ENCODE assay signal across 9 mouse cellular contexts in the genomic region with DNA sequence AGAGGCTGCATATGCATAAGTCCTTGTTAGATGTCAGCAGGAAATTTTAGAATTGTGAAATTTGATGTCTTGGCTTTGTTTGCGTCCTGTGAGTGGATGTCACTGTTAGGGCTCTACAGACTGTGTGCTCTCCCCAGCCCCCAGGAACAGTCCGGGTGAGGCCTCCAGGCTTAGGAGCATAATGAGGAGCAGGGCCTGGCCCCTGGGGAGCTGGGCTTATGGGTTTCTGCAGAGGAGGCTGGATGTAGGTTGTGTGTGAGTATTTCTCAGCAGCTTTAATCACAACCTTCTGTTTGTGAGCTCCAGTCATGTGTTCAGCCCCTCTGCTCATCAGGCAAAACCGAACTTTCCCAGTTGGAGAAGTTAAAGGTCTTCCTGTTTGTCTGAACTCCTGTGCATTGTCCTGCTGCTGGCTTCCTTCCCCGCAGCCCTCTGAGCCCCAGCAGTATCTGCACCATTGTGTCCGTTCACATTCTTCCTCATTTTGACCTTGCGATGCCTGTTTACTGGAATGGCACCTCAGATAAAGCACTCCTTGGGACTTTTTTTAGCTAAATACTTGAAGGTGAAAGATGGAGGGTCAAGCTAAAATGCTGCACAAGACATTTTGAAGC.
DNase-seq lines count a peak whose midpoint lies in the region; ATAC-seq and TF ChIP-seq lines count a peak whose summit lies in the region.
"Had no signal": no experiment of that assay in that cellular context is flagged by ENCODE, and none has a peak within 500 bp of the region (broad histone marks: within the 10 kb centered on the region; RNA-seq: fewer than 3 reads in every experiment).

No protein-coding gene starts in this region.

- TF ChIP-seq CTCF in layer of hippocampus, adult 2 months (conservative IDR thresholded peaks at IDR 0.05): no peak

- H3K4me3 ChIP-seq in heart, embryonic 13.5 days: no peak overlapping the region
- H3K4me3 ChIP-seq in midbrain, embryonic 13.5 days (replicated peaks): no peak overlapping the region
- H3K4me3 ChIP-seq in midbrain, embryonic 15.5 days: no peak overlapping the region
- no peak overlapping the region for H3K4me3 ChIP-seq in layer of hippocampus, adult 2 months

- no peak; the same call in 1 of the 2 replicates for ATAC-seq in heart, embryonic 13.5 days (ENCODE audit: extremely low read depth, insufficient number of reproducible peaks, low FRiP score, low TSS enrichment)
- ATAC-seq in midbrain, embryonic 13.5 days: peak; percentile 75
- no peak for ATAC-seq in midbrain, embryonic 15.5 days (replicated peaks)
- 0 out of 2 replicates have a peak, but pooled peaks have one; percentile 13 for ATAC-seq in granulocyte monocyte progenitor cell, adult 5-6 weeks (replicated peaks; ENCODE audit: poor library complexity, severe bottlenecking)
- peak; percentile 41 for ATAC-seq in megakaryocyte, adult 5-6 weeks (ENCODE audit: poor library complexity, severe bottlenecking)

- peaks cover 3% of the 10 kb centered on the region; the same call in 1 of the 2 replicates for H3K9me3 ChIP-seq in heart, embryonic 13.5 days
- no peaks in the 10 kb centered on the region for H3K9me3 ChIP-seq in midbrain, embryonic 13.5 days
- no peaks in the 10 kb centered on the region for H3K9me3 ChIP-seq in midbrain, embryonic 15.5 days

- peaks cover 27% of the 10 kb centered on the region for H3K4me1 ChIP-seq in heart, embryonic 13.5 days
- peaks cover 16% of the 10 kb centered on the region for H3K4me1 ChIP-seq in midbrain, embryonic 13.5 days (replicated peaks)
- peaks cover 9% of the 10 kb centered on the region; the same call in 1 of the 2 replicates for H3K4me1 ChIP-seq in midbrain, embryonic 15.5 days

- H3K36me3 ChIP-seq in heart, embryonic 13.5 days: no peaks in the 10 kb centered on the region
- no peaks in the 10 kb centered on the region for H3K36me3 ChIP-seq in midbrain, embryonic 13.5 days
- H3K36me3 ChIP-seq in midbrain, embryonic 15.5 days (replicated peaks): no peaks in the 10 kb centered on the region

- 0 out of 2 replicates have a peak overlapping the region, but pooled peaks have one; percentile 33 for H3K9ac ChIP-seq in heart, embryonic 13.5 days
- no peak overlapping the region for H3K9ac ChIP-seq in midbrain, embryonic 13.5 days (replicated peaks)
- H3K9ac ChIP-seq in midbrain, embryonic 15.5 days: no peak overlapping the region

- H3K27ac ChIP-seq in heart, embryonic 13.5 days (replicated peaks): peak overlapping the region; percentile 80
- H3K27ac ChIP-seq in midbrain, embryonic 13.5 days: no peak overlapping the region
- H3K27ac ChIP-seq in midbrain, embryonic 15.5 days: no peak overlapping the region; the same call in 1 of the 2 replicates
- H3K27ac ChIP-seq in layer of hippocampus, adult 2 months: no peak overlapping the region

- no peak for DNase-seq in heart, postnatal 4 days
- no peak for DNase-seq in layer of hippocampus, adult 2 months (ENCODE audit: low spot score in 2 of 2)
- no peak for DNase-seq in layer of hippocampus, adult 18-20 months (ENCODE audit: low spot score in 2 of 2)
- DNase-seq: adrenal gland, postnatal 14 days had no signal

- 31% methylated on average over 6 of the region's 6 CpGs for WGBS in heart, embryonic 13.5 days
- 58% methylated on average over 6 of the region's 6 CpGs for WGBS in midbrain, embryonic 13.5 days
- WGBS in midbrain, embryonic 15.5 days: 51% methylated on average over 6 of the region's 6 CpGs

- H3K27me3 ChIP-seq in heart, embryonic 13.5 days (replicated peaks): no peaks in the 10 kb centered on the region
- H3K27me3 ChIP-seq in midbrain, embryonic 13.5 days: no peaks in the 10 kb centered on the region
- no peaks in the 10 kb centered on the region for H3K27me3 ChIP-seq in midbrain, embryonic 15.5 days (replicated peaks)

- H3K4me2 ChIP-seq in heart, embryonic 13.5 days: no peak overlapping the region
- H3K4me2 ChIP-seq in midbrain, embryonic 13.5 days (replicated peaks): no peak overlapping the region
- no peak overlapping the region for H3K4me2 ChIP-seq in midbrain, embryonic 15.5 days

Comparison
In these comparisons a context has a peak if more than half of its experiments do, and no peak if none do; other contexts are left out.
1. ATAC-seq: peak in midbrain, embryonic 13.5 days (single experiment), granulocyte monocyte progenitor cell, adult 5-6 weeks (single experiment) and megakaryocyte, adult 5-6 weeks (single experiment); none in heart, embryonic 13.5 days (single experiment) and midbrain, embryonic 15.5 days (single experiment).